Mouse (Mus musculus): Measurements from ENCODE around the gene Stat6. TPM values are rescaled to one million over a fixed set of nuclear protein-coding genes. Genes with fewer than 3 reads are reported as not detected.

Gene Stat6
- polyA plus RNA-seq (2012; ENCODE audit: low replicate concordance): 45.8 and 162 TPM in 2 replicates

GRCm38 (mm10) chr10:127642772-127643552 lies at the start of gene Stat6:
Gene Stat6, plus strand, starts transcription at chr10:127642986.

GRCm38 (mm10) chr10:127620406-127621190 lies 22.2 kb upstream of the Stat6 start, which contains the start of gene Lrp1:
Gene Lrp1, minus strand, starts transcription at chr10:127621148.

GRCm38 (mm10) chr10:127666501-127667268 lies 23.9 kb downstream of the Stat6 start, which contains the start of gene Nemp1:
Gene Nemp1, plus strand, starts transcription at chr10:127666901.

GRCm38 (mm10) chr10:127668093-127669050 lies 25.6 kb downstream of the Stat6 start, which contains the start of gene Nab2:
Gene Nab2, minus strand, starts transcription at chr10:127668568.

GRCm38 (mm10) chr10:127704766-127705220 lies 62.0 kb downstream of the Stat6 start, which contains the start of gene Myo1a:
Gene Myo1a, plus strand, starts transcription at chr10:127705170.

Other genes starting within 250 kb of the Stat6 start
- gene Stac3, start 141.3 kb upstream of the Stat6 start, polyA plus RNA-seq (2012; ENCODE audit: low replicate concordance): 1.4 and 2.5 TPM in 2 replicates
- 0.44 and 1.5 TPM in 2 replicates for gene Ndufa4l2, start 128.0 kb upstream of the Stat6 start, polyA plus RNA-seq (2012; ENCODE audit: low replicate concordance)
- 94.2 and 147 TPM in 2 replicates for gene Shmt2, start 120.5 kb upstream of the Stat6 start, polyA plus RNA-seq (2012; ENCODE audit: low replicate concordance)
- 0.07 TPM in 1 of 2 replicates, not detected in the other for gene Nxph4, start 108.4 kb upstream of the Stat6 start, polyA plus RNA-seq (2012; ENCODE audit: low replicate concordance)
- 275 and 343 TPM in 2 replicates for gene Lrp1, start 21.8 kb upstream of the Stat6 start, polyA plus RNA-seq (2012; ENCODE audit: low replicate concordance)
- 1.4 and 2.3 TPM in 2 replicates for gene Nemp1, start 23.9 kb downstream of the Stat6 start, polyA plus RNA-seq (2012; ENCODE audit: low replicate concordance)
- gene Nab2, start 25.6 kb downstream of the Stat6 start, polyA plus RNA-seq (2012; ENCODE audit: low replicate concordance): 35.7 and 62.7 TPM in 2 replicates
- 0.06 TPM in 1 of 2 replicates, not detected in the other for gene Myo1a, start 62.2 kb downstream of the Stat6 start, polyA plus RNA-seq (2012; ENCODE audit: low replicate concordance)
- 0.58 and 3.1 TPM in 2 replicates for gene Tac2, start 81.5 kb downstream of the Stat6 start, polyA plus RNA-seq (2012; ENCODE audit: low replicate concordance)
- 3.1 and 3.6 TPM in 2 replicates for gene Zbtb39, start 96.6 kb downstream of the Stat6 start, polyA plus RNA-seq (2012; ENCODE audit: low replicate concordance)
- gene Gpr182, start 108.7 kb downstream of the Stat6 start, polyA plus RNA-seq (2012; ENCODE audit: low replicate concordance): 0.07 and 3.4 TPM in 2 replicates
- gene Rdh1, start 116.7 kb downstream of the Stat6 start, polyA plus RNA-seq (2012; ENCODE audit: low replicate concordance): 0.08 and 0.13 TPM in 2 replicates
- gene Rdh16f1, start 116.8 kb downstream of the Stat6 start, polyA plus RNA-seq (2012; ENCODE audit: low replicate concordance): 0.10 and 0.20 TPM in 2 replicates
- gene Rdh9, start 133.4 kb downstream of the Stat6 start, polyA plus RNA-seq (2012; ENCODE audit: low replicate concordance): 0.17 TPM in 1 of 2 replicates, not detected in the other
- not detected in 2 replicates for gene Rdh16, start 158.2 kb downstream of the Stat6 start, polyA plus RNA-seq (2012; ENCODE audit: low replicate concordance)
- gene Rdh19, start 206.9 kb downstream of the Stat6 start, polyA plus RNA-seq (2012; ENCODE audit: low replicate concordance): not detected in 2 replicates
- gene Rdh16f2, start 223.5 kb downstream of the Stat6 start, polyA plus RNA-seq (2012; ENCODE audit: low replicate concordance): not detected in 2 replicates
- gene Rdh7, start 245.8 kb downstream of the Stat6 start, polyA plus RNA-seq (2012; ENCODE audit: low replicate concordance): not detected in 2 replicates